Mouse (Mus musculus) olfactory bulb, adult 2 months (tissue): ENCODE data around the gene Ap1g2.

Source experiments
- CTCF ChIP-seq: fragments of 200-500 bp; IDR thresholded peaks from 2 replicates; pipeline ENCODE4 v1.5.1; 2012; ENCODE audit warnings: low read depth, mild to moderate bottlenecking, low read length, moderate library complexity; ENCODE audit not compliant: insufficient read depth
- POLR2A ChIP-seq: fragments of 200-500 bp; IDR thresholded peaks from 2 replicates; pipeline ENCODE4 v1.6.1; 2012; ENCODE audit warnings: mild to moderate bottlenecking, low read depth, low read length, moderate library complexity; ENCODE audit not compliant: insufficient read depth

- TF ChIP-seq CTCF, result no peak
- no peak for TF ChIP-seq POLR2A
These were observed 40.5 kb upstream of the Ap1g2 start for GRCm38 (mm10) chr14:55146829-55147401.
